Mouse (Mus musculus): ENCODE measurements at regions not wholly inside any gene's neighbourhood (a gene's known extent, or its start where the extent isn't known, plus 50 kb on each side); places are given as distances from the start of the nearest gene placed in this dataset.

GRCm38 (mm10) chr17:64991262-64991661 lies 155.4 kb upstream of the 4930583I09Rik start:
- WGBS, result 56% methylated on average over 3 of the region's 3 CpGs
- no peak overlapping the region for H3K4me3 ChIP-seq (replicated peaks)
- no peaks in the 10 kb centered on the region for H3K27me3 ChIP-seq
- no peaks in the 10 kb centered on the region for H3K4me1 ChIP-seq
- H3K4me2 ChIP-seq, result no peak overlapping the region
- ATAC-seq (ENCODE audit: low FRiP score), result no peak
- H3K9me3 ChIP-seq, result 0 out of 2 replicates have a peak, but pooled peaks cover 4% of the 10 kb centered on the region
- no peaks in the 10 kb centered on the region for H3K36me3 ChIP-seq (replicated peaks)
- no peak overlapping the region for H3K9ac ChIP-seq
- H3K27ac ChIP-seq, result no peak overlapping the region

DNA sequence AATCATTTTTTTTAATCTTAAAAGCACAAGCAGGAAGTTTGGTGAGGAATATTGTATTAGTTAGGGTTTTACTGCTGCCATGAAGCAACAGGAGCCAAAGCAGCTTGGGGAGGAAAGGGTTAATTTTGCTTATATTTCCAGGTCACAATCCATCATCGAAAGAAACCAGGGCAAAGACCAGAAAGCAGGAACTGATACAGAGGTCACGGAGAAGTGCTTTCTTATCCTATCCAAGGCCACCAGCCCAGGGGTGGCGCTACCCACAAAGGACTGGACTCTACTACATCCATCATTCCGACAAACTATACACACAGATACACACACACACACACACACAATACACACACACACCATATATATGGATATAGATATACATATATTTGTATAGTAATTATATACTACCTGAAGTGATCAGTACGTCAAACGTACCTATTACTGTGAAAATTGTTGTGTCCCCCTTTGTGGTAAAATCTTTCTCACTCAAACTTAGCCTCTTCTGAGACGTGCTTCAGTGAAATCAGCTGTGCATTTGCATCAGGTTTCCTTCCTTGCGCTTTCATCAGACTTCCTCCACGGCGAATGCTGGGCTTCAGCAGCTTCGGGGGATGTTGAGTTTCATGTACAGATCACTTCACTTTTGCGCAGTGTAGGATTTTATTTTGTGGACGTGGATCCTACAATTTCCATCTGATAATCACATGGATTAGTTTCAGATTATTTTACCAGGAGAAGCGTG lies 148.6 kb upstream of the 4930583I09Rik start:
- WGBS, result 82% methylated on average over 14 of the region's 14 CpGs
- no peaks in the 10 kb centered on the region for H3K9me3 ChIP-seq
- no peaks in the 10 kb centered on the region for H3K36me3 ChIP-seq (replicated peaks)
- no peak for ATAC-seq (ENCODE audit: low FRiP score)
- H3K4me3 ChIP-seq (replicated peaks), result no peak overlapping the region
- no peaks in the 10 kb centered on the region for H3K27me3 ChIP-seq
- no peaks in the 10 kb centered on the region for H3K4me1 ChIP-seq
- H3K9ac ChIP-seq, result no peak overlapping the region
- no peak overlapping the region for H3K4me2 ChIP-seq
- H3K27ac ChIP-seq, result no peak overlapping the region

DNA sequence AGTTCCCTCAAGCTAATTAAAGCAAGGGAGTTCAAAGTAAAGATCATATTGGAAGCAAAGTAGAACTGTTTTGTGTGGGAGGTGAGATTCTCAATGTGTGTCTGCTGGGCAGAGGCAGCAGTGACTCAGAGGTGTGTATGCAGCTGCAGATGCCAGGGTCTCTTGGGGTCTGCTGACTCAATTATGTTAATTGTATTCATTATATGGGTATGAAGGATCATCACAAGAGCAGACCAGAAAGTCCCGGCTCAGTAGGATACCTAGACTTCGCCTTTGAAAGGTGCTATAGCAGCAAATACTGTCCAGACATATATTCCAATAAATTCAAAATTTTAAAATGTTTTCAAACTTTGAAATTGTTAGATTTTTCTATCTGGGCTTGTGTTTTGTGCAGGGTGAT lies 147.6 kb upstream of the 4930583I09Rik start:
- H3K4me1 ChIP-seq, result no peaks in the 10 kb centered on the region
- no peak overlapping the region for H3K4me2 ChIP-seq
- H3K4me3 ChIP-seq (replicated peaks), result no peak overlapping the region
- no peaks in the 10 kb centered on the region for H3K9me3 ChIP-seq
- 64% methylated on average over 2 of the region's 2 CpGs for WGBS
- ATAC-seq (ENCODE audit: low FRiP score), result no peak
- H3K9ac ChIP-seq, result no peak overlapping the region
- no peaks in the 10 kb centered on the region for H3K36me3 ChIP-seq (replicated peaks)
- H3K27ac ChIP-seq, result no peak overlapping the region
- H3K27me3 ChIP-seq, result no peaks in the 10 kb centered on the region

DNA sequence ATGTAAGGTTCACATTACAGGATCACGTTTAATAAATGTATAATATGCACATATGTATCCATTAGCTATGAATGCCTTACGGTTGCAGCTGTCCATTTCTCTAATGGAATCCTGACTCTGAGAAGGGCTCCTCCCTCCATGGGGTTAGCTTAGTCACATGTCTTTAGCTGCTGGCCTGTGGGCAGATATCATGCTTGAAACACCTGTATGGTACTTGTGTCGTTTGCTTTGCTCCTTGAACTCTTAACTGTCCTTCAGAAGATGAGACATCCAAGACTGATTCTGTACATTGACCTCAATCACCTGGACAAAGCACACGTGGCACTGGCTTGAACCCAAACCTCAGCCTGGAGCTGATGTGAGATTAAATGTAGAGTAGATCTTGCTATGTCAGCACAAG lies 128.3 kb upstream of the 4930583I09Rik start:
- H3K4me2 ChIP-seq, result no peak overlapping the region
- no peak for ATAC-seq (ENCODE audit: low FRiP score)
- no peaks in the 10 kb centered on the region for H3K9me3 ChIP-seq
- no peak overlapping the region for H3K9ac ChIP-seq
- 84% methylated on average over 4 of the region's 4 CpGs for WGBS
- H3K27me3 ChIP-seq, result no peaks in the 10 kb centered on the region
- H3K36me3 ChIP-seq (replicated peaks), result no peaks in the 10 kb centered on the region
- no peak overlapping the region for H3K27ac ChIP-seq
- no peak overlapping the region for H3K4me3 ChIP-seq (replicated peaks)
- no peaks in the 10 kb centered on the region for H3K4me1 ChIP-seq

- no peak for ATAC-seq (ENCODE audit: low FRiP score)
- Histone ChIP-seq H3K27ac (no peak overlapping the region), H3K4me2 (no peak overlapping the region), H3K9ac (no peak overlapping the region), H3K9me3 (no peaks in the 10 kb centered on the region), H3K27me3 (no peaks in the 10 kb centered on the region), H3K4me3 (replicated peaks) (no peak overlapping the region), H3K4me1 (peaks cover 3% of the 10 kb centered on the region; the same call in 1 of the 2 replicates), H3K36me3 (replicated peaks) (no peaks in the 10 kb centered on the region)
- 95% methylated on average over 2 of the region's 2 CpGs for WGBS
Measured at GRCm38 (mm10) chr17:64961887-64962286, 126.0 kb upstream of the 4930583I09Rik start.

GRCm38 (mm10) chr17:64957495-64957894 lies 121.6 kb upstream of the 4930583I09Rik start:
- WGBS, result 81% methylated on average over 9 of the region's 9 CpGs
- no peaks in the 10 kb centered on the region for H3K27me3 ChIP-seq
- no peak overlapping the region for H3K9ac ChIP-seq
- H3K4me3 ChIP-seq (replicated peaks), result no peak overlapping the region
- H3K9me3 ChIP-seq, result no peaks in the 10 kb centered on the region
- H3K36me3 ChIP-seq (replicated peaks), result no peaks in the 10 kb centered on the region
- no peak overlapping the region for H3K27ac ChIP-seq
- no peak overlapping the region for H3K4me2 ChIP-seq
- ATAC-seq (ENCODE audit: low FRiP score), result no peak
- peaks cover 3% of the 10 kb centered on the region; the same call in 1 of the 2 replicates for H3K4me1 ChIP-seq

- Histone ChIP-seq H3K9me3 (no peaks in the 10 kb centered on the region), H3K4me3 (replicated peaks) (no peak overlapping the region), H3K4me2 (no peak overlapping the region), H3K4me1 (peaks cover 3% of the 10 kb centered on the region; the same call in 1 of the 2 replicates), H3K36me3 (replicated peaks) (no peaks in the 10 kb centered on the region), H3K9ac (no peak overlapping the region), H3K27ac (no peak overlapping the region), H3K27me3 (no peaks in the 10 kb centered on the region)
- ATAC-seq (ENCODE audit: low FRiP score), result no peak
- WGBS, result 78% methylated on average over 7 of the region's 7 CpGs
Measured at GRCm38 (mm10) chr17:64956506-64956905, 120.6 kb upstream of the 4930583I09Rik start.

GRCm38 (mm10) chr17:64953275-64953674 lies 117.4 kb upstream of the 4930583I09Rik start:
- Histone ChIP-seq H3K9me3 (no peaks in the 10 kb centered on the region), H3K4me2 (no peak overlapping the region), H3K4me1 (peaks cover 3% of the 10 kb centered on the region; the same call in 1 of the 2 replicates), H3K9ac (no peak overlapping the region), H3K4me3 (replicated peaks) (no peak overlapping the region), H3K27ac (no peak overlapping the region), H3K27me3 (no peaks in the 10 kb centered on the region), H3K36me3 (replicated peaks) (no peaks in the 10 kb centered on the region)
- 95% methylated on average over 7 of the region's 7 CpGs for WGBS
- no peak for ATAC-seq (ENCODE audit: low FRiP score)

DNA sequence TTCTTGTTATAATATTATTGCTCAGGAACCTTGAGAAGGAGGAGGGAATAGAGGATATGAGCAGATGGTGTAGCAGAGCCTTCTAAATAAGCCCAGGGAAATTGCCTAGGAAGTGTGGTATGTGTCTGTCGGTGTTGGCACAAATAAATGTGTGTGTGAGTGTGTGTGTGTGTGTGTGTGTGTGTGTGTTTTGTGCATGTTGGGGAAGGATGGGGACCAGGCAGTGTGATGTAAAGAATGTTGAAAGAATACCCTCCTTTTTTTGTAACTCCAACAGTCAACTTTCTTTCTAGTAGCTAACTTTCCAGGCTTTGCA lies 115.7 kb upstream of the 4930583I09Rik start:
- Histone ChIP-seq H3K4me2 (no peak overlapping the region), H3K36me3 (replicated peaks) (no peaks in the 10 kb centered on the region), H3K27me3 (no peaks in the 10 kb centered on the region), H3K27ac (no peak overlapping the region), H3K9me3 (no peaks in the 10 kb centered on the region), H3K4me3 (replicated peaks) (no peak overlapping the region), H3K9ac (no peak overlapping the region), H3K4me1 (no peaks in the 10 kb centered on the region)
- WGBS, result 63% methylated on average over 1 of the region's 1 CpGs
- no peak for ATAC-seq (ENCODE audit: low FRiP score)

- 75% methylated on average over 6 of the region's 6 CpGs for WGBS
- H3K36me3 ChIP-seq (replicated peaks), result no peaks in the 10 kb centered on the region
- H3K27me3 ChIP-seq, result no peaks in the 10 kb centered on the region
- no peak overlapping the region for H3K4me3 ChIP-seq (replicated peaks)
- H3K4me2 ChIP-seq, result no peak overlapping the region
- H3K9ac ChIP-seq, result no peak overlapping the region
- no peak for ATAC-seq (ENCODE audit: low FRiP score)
- H3K4me1 ChIP-seq, result no peaks in the 10 kb centered on the region
- H3K9me3 ChIP-seq, result no peaks in the 10 kb centered on the region
- H3K27ac ChIP-seq, result no peak overlapping the region
Measured at GRCm38 (mm10) chr17:64950802-64951624, 115.1 kb upstream of the 4930583I09Rik start.

- H3K27ac ChIP-seq, result no peak overlapping the region
- no peak overlapping the region for H3K9ac ChIP-seq
- H3K9me3 ChIP-seq, result no peaks in the 10 kb centered on the region
- 89% methylated on average over 2 of the region's 2 CpGs for WGBS
- H3K27me3 ChIP-seq, result no peaks in the 10 kb centered on the region
- H3K36me3 ChIP-seq (replicated peaks), result no peaks in the 10 kb centered on the region
- H3K4me2 ChIP-seq, result no peak overlapping the region
- ATAC-seq (ENCODE audit: low FRiP score), result no peak
- H3K4me3 ChIP-seq (replicated peaks), result no peak overlapping the region
- H3K4me1 ChIP-seq, result no peaks in the 10 kb centered on the region
Measured at GRCm38 (mm10) chr17:64943213-64943612, 107.3 kb upstream of the 4930583I09Rik start.

- no peak for ATAC-seq (ENCODE audit: low FRiP score)
- H3K27ac ChIP-seq, result no peak overlapping the region
- 93% methylated on average over 6 of the region's 6 CpGs for WGBS
- no peaks in the 10 kb centered on the region for H3K9me3 ChIP-seq
- no peak overlapping the region for H3K9ac ChIP-seq
- no peak overlapping the region for H3K4me3 ChIP-seq (replicated peaks)
- H3K36me3 ChIP-seq (replicated peaks), result no peaks in the 10 kb centered on the region
- no peaks in the 10 kb centered on the region for H3K27me3 ChIP-seq
- H3K4me1 ChIP-seq, result peaks cover 5% of the 10 kb centered on the region; the same call in 1 of the 2 replicates
- no peak overlapping the region for H3K4me2 ChIP-seq
Measured at GRCm38 (mm10) chr17:64941555-64941954, 105.7 kb upstream of the 4930583I09Rik start.

- 85% methylated on average over 4 of the region's 4 CpGs for WGBS
- no peaks in the 10 kb centered on the region for H3K36me3 ChIP-seq (replicated peaks)
- H3K27me3 ChIP-seq, result no peaks in the 10 kb centered on the region
- no peak overlapping the region for H3K4me2 ChIP-seq
- H3K9me3 ChIP-seq, result no peaks in the 10 kb centered on the region
- H3K4me3 ChIP-seq (replicated peaks), result no peak overlapping the region
- no peak overlapping the region for H3K9ac ChIP-seq
- H3K4me1 ChIP-seq, result peaks cover 5% of the 10 kb centered on the region; the same call in 1 of the 2 replicates
- H3K27ac ChIP-seq, result no peak overlapping the region
- no peak for ATAC-seq (ENCODE audit: low FRiP score)
Measured at GRCm38 (mm10) chr17:64935683-64936082, 99.8 kb upstream of the 4930583I09Rik start.

Measured in forebrain, embryonic 12.5 days (tissue).